Mouse (Mus musculus) MEL (cell line): ENCODE measurements at regions not wholly inside any gene's neighbourhood (a gene's known extent, or its start where the extent isn't known, plus 50 kb on each side); places are given as distances from the start of the nearest gene placed in this dataset.

Source experiments
- BHLHE40 ChIP-seq: IDR thresholded peaks from 2 replicates; pipeline ENCODE4 v1.6.1; 2012; ENCODE audit warnings: low read depth, mild to moderate bottlenecking, inconsistent platforms, low read length, improper control_type of control experiment, borderline replicate concordance
- CTCF ChIP-seq, 3 experiments: IDR thresholded peaks in 2 of 3; conservative IDR thresholded peaks in 1 of 3; 2 replicates each; pipeline ENCODE4 v1.5.1; 2011 to 2012; ENCODE audit warnings: low read length in 3 of 3, low read depth in 2 of 3, mild to moderate bottlenecking in 2 of 3, improper control_type of control experiment in 1 of 3, inconsistent platforms in 1 of 3, mixed read lengths in 1 of 3, moderate library complexity in 1 of 3; ENCODE audit not compliant: control insufficient read depth in 1 of 3, insufficient read depth in 1 of 3, poor library complexity in 1 of 3, severe bottlenecking in 1 of 3
- KAT2A ChIP-seq: conservative IDR thresholded peaks from 2 replicates; pipeline ENCODE4 v1.6.1; 2012; ENCODE audit warnings: low read depth, low read length, improper control_type of control experiment, inconsistent platforms
- NELFE ChIP-seq: IDR thresholded peaks from 2 replicates; pipeline ENCODE4 v1.6.1; 2011; ENCODE audit warnings: low read depth, low read length, improper control_type of control experiment
- POLR2A ChIP-seq, 2 experiments: IDR thresholded peaks; 2 replicates each; pipeline ENCODE4 v1.6.1; 2011 to 2012; ENCODE audit warnings: low read length in 2 of 2, mild to moderate bottlenecking in 2 of 2, control low read depth in 1 of 2, improper control_type of control experiment in 1 of 2, low read depth in 1 of 2, moderate library complexity in 1 of 2; ENCODE audit not compliant: control insufficient read depth in 1 of 2, insufficient read depth in 1 of 2, poor library complexity in 1 of 2
- POLR2AphosphoS2 ChIP-seq: IDR thresholded peaks from 2 replicates; pipeline ENCODE4 v1.6.1; 2011; ENCODE audit warnings: low read length, improper control_type of control experiment
- TCF12 ChIP-seq: IDR thresholded peaks from 2 replicates; pipeline ENCODE4 v1.6.1; 2014; ENCODE audit warnings: low read depth, mild to moderate bottlenecking, inconsistent platforms, low read length, improper control_type of control experiment, moderate library complexity
- ZKSCAN1 ChIP-seq: IDR thresholded peaks from 2 replicates; pipeline ENCODE4 v1.6.1; 2012; ENCODE audit warnings: low read depth, mild to moderate bottlenecking, inconsistent platforms, low read length, improper control_type of control experiment, moderate library complexity
- ZMIZ1 ChIP-seq: IDR thresholded peaks from 2 replicates; pipeline ENCODE4 v1.6.1; 2012; ENCODE audit warnings: low read depth, mild to moderate bottlenecking, inconsistent platforms, low read length, improper control_type of control experiment, moderate library complexity

DNA sequence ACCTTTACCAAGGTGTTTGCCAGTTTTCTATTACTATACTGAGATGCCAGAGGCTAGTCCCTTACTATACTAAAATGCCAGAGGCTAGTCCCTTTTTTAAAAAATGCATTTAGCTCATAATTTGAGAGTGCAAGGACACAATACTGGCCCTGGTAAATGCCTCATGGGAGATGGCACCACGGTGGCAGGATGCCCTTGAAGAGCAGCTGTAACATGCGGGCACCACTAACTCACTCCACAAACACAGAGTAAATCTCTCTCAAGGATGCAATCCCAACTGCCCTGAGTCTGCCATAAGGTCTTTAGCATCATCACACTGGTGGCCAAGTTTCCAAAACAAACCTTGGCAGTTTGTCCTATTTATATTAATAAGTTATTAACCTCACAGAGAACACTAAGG lies 108.1 kb upstream of the Zfand5 start:
- no peak for TF ChIP-seq NELFE
- no peak for TF ChIP-seq CTCF (IDR thresholded peaks at IDR 0.05 in 2 of 3, conservative IDR thresholded peaks at IDR 0.05 in 1 of 3; ENCODE audit: control insufficient read depth in 1 of 3, insufficient read depth in 1 of 3, low read depth in 2 of 3, low read length in 3 of 3, poor library complexity in 1 of 3, severe bottlenecking in 1 of 3)
- no peak for TF ChIP-seq POLR2A (IDR thresholded peaks at IDR 0.05; ENCODE audit: control insufficient read depth in 1 of 2, insufficient read depth in 1 of 2, low read depth in 1 of 2, low read length in 2 of 2, poor library complexity in 1 of 2)
- no peak for TF ChIP-seq POLR2AphosphoS2
- no peak for TF ChIP-seq BHLHE40
- TF ChIP-seq ZMIZ1 = no peak
- no peak for TF ChIP-seq TCF12
- no peak for TF ChIP-seq KAT2A
- TF ChIP-seq ZKSCAN1 = no peak
